Mouse (Mus musculus) liver, postnatal 0 days (tissue): ENCODE measurements at regions not wholly inside any gene's neighbourhood (a gene's known extent, or its start where the extent isn't known, plus 50 kb on each side); places are given as distances from the start of the nearest gene placed in this dataset.
A peak's percentile ranks its signal among the peaks of the same experiment; 100 is the strongest.

Experiments
- ATAC-seq: fragments of 200-750 bp; cut with Nextera tagmentation; 2 replicates; pipeline ENCODE4 v1.8.0; 2017; ENCODE audit warnings: mild to moderate bottlenecking, moderate library complexity
- DNase-seq: peaks from one replicate; pipeline ENCODE4 v3.0.0-alpha.2; 2016
- H3K27ac ChIP-seq: fragments of 300-500 bp; sonication (generic); 2 replicates; pipeline ENCODE4 v1.5.1; 2014; ENCODE audit warnings: antibody characterized with exemption, moderate library complexity, mild to moderate bottlenecking, low read depth
- H3K27me3 ChIP-seq: fragments of 300-500 bp; sonication (generic); 2 replicates; pipeline ENCODE4 v1.6.1; 2014; ENCODE audit warnings: low read length, control low read depth, mixed read lengths; ENCODE audit not compliant: insufficient read depth
- H3K36me3 ChIP-seq: fragments of 300-500 bp; sonication (generic); replicated peaks from 2 replicates; pipeline ENCODE4 v1.6.1; 2014; ENCODE audit warnings: mild to moderate bottlenecking, control low read depth, low read length, moderate library complexity, mixed read lengths; ENCODE audit not compliant: insufficient read depth
- H3K4me1 ChIP-seq: fragments of 300-500 bp; sonication (generic); 2 replicates; pipeline ENCODE4 v1.6.1; 2014; ENCODE audit warnings: antibody characterized with exemption, mild to moderate bottlenecking, control low read depth; ENCODE audit not compliant: insufficient read depth
- H3K4me2 ChIP-seq: fragments of 300-500 bp; sonication (generic); 2 replicates; pipeline ENCODE4 v1.6.1; 2014; ENCODE audit warnings: low read depth, mild to moderate bottlenecking, low read length, moderate library complexity, mixed read lengths
- H3K4me3 ChIP-seq: fragments of 300-500 bp; sonication (generic); 2 replicates; pipeline ENCODE4 v1.5.1; 2014; ENCODE audit warnings: low read depth, low read length
- H3K9ac ChIP-seq: fragments of 300-500 bp; sonication (generic); replicated peaks from 2 replicates; pipeline ENCODE4 v1.6.1; 2014; ENCODE audit warnings: mild to moderate bottlenecking, moderate library complexity
- H3K9me3 ChIP-seq: fragments of 300-500 bp; sonication (generic); 2 replicates; pipeline ENCODE4 v1.6.1; 2016; ENCODE audit warnings: mild to moderate bottlenecking, control low read depth, low read length, mixed read lengths
- CTCF ChIP-seq: sonication (generic); IDR thresholded peaks from 2 replicates; pipeline ENCODE4 v1.5.1; 2016; ENCODE audit warnings: antibody characterized with exemption, low read depth
- EP300 ChIP-seq: IDR thresholded peaks from 2 replicates; pipeline ENCODE4 v1.6.1; 2016; ENCODE audit warnings: antibody characterized with exemption, low read depth, mild to moderate bottlenecking
- WGBS: fragments of 180-500 bp; shearing (Covaris S2); extraction: QIAGEN DNeasy Blood & Tissue Kit; methylation state at CpG from one replicate; pipeline ENCODE4 v1.1.7; 2014; ENCODE audit not compliant: insufficient replicate concordance; 5-methylcytosine and 5-hydroxymethylcytosine counted together

GRCm38 (mm10) chr9:61862071-61862480 lies 52.3 kb downstream of the Rplp1 start:
- no peak overlapping the region for H3K4me3 ChIP-seq
- H3K36me3 ChIP-seq: no peaks in the 10 kb centered on the region
- no peaks in the 10 kb centered on the region for H3K4me1 ChIP-seq
- no peak overlapping the region for H3K27ac ChIP-seq
- H3K9me3 ChIP-seq: no peaks in the 10 kb centered on the region
- H3K4me2 ChIP-seq: no peak overlapping the region
- ATAC-seq (no peak), DNase-seq (no peak)
- TF ChIP-seq CTCF (no peak), EP300 (no peak)
- WGBS: 81% methylated on average over 6 of the region's 6 CpGs
- no peaks in the 10 kb centered on the region for H3K27me3 ChIP-seq
- no peak overlapping the region for H3K9ac ChIP-seq

GRCm38 (mm10) chr9:61860147-61860546 lies 54.2 kb downstream of the Rplp1 start:
- no peak overlapping the region for H3K9ac ChIP-seq
- TF ChIP-seq CTCF (peak; percentile 94), EP300 (no peak)
- no peaks in the 10 kb centered on the region for H3K4me1 ChIP-seq
- 8% methylated on average over 2 of the region's 2 CpGs for WGBS
- no peaks in the 10 kb centered on the region for H3K9me3 ChIP-seq
- H3K27me3 ChIP-seq: no peaks in the 10 kb centered on the region
- no peak overlapping the region for H3K4me3 ChIP-seq
- no peak overlapping the region for H3K27ac ChIP-seq
- ATAC-seq (no peak), DNase-seq (peak; percentile 65)
- H3K4me2 ChIP-seq: no peak overlapping the region
- no peaks in the 10 kb centered on the region for H3K36me3 ChIP-seq

GRCm38 (mm10) chr9:61859438-61859837 lies 54.9 kb downstream of the Rplp1 start:
- no peaks in the 10 kb centered on the region for H3K4me1 ChIP-seq
- no peak overlapping the region for H3K9ac ChIP-seq
- no peak overlapping the region for H3K4me3 ChIP-seq
- no peak for DNase-seq
- 20% methylated on average over 6 of the region's 6 CpGs for WGBS
- H3K36me3 ChIP-seq: no peaks in the 10 kb centered on the region
- H3K9me3 ChIP-seq: no peaks in the 10 kb centered on the region
- no peak for TF ChIP-seq EP300
- no peak for TF ChIP-seq CTCF
- H3K4me2 ChIP-seq: no peak overlapping the region
- no peak overlapping the region for H3K27ac ChIP-seq
- ATAC-seq: no peak
- no peaks in the 10 kb centered on the region for H3K27me3 ChIP-seq

GRCm38 (mm10) chr9:61857817-61858216 lies 56.5 kb downstream of the Rplp1 start:
- no peaks in the 10 kb centered on the region for H3K36me3 ChIP-seq
- no peak for TF ChIP-seq CTCF
- TF ChIP-seq EP300: no peak
- ATAC-seq (no peak), DNase-seq (no peak)
- no peak overlapping the region for H3K9ac ChIP-seq
- H3K4me3 ChIP-seq: no peak overlapping the region
- WGBS: 56% methylated on average over 6 of the region's 6 CpGs
- H3K4me2 ChIP-seq: no peak overlapping the region
- no peaks in the 10 kb centered on the region for H3K9me3 ChIP-seq
- H3K4me1 ChIP-seq: no peaks in the 10 kb centered on the region
- no peak overlapping the region for H3K27ac ChIP-seq
- no peaks in the 10 kb centered on the region for H3K27me3 ChIP-seq

GRCm38 (mm10) chr9:61856686-61857085 lies 57.7 kb downstream of the Rplp1 start:
- Histone ChIP-seq H3K4me3 (no peak overlapping the region), H3K36me3 (no peaks in the 10 kb centered on the region), H3K9ac (no peak overlapping the region), H3K4me2 (no peak overlapping the region), H3K27me3 (no peaks in the 10 kb centered on the region), H3K4me1 (no peaks in the 10 kb centered on the region), H3K9me3 (no peaks in the 10 kb centered on the region), H3K27ac (no peak overlapping the region)
- ATAC-seq (no peak), DNase-seq (no peak)
- no peak for TF ChIP-seq CTCF
- no peak for TF ChIP-seq EP300
- WGBS: 59% methylated on average over 1 of the region's 1 CpGs

GRCm38 (mm10) chr9:61855686-61856085 lies 58.7 kb downstream of the Rplp1 start:
- DNase-seq: no peak
- Histone ChIP-seq H3K9me3 (no peaks in the 10 kb centered on the region), H3K27ac (no peak overlapping the region), H3K9ac (no peak overlapping the region), H3K27me3 (no peaks in the 10 kb centered on the region), H3K4me1 (no peaks in the 10 kb centered on the region), H3K4me2 (no peak overlapping the region), H3K4me3 (no peak overlapping the region), H3K36me3 (no peaks in the 10 kb centered on the region)
- no peak for ATAC-seq
- TF ChIP-seq CTCF (no peak), EP300 (no peak)
- 88% methylated on average over 11 of the region's 11 CpGs for WGBS

GRCm38 (mm10) chr9:61853841-61854240 lies 60.5 kb downstream of the Rplp1 start:
- ATAC-seq (no peak), DNase-seq (no peak)
- 79% methylated on average over 4 of the region's 4 CpGs for WGBS
- H3K4me3 ChIP-seq: no peak overlapping the region
- H3K9me3 ChIP-seq: no peaks in the 10 kb centered on the region
- H3K36me3 ChIP-seq: no peaks in the 10 kb centered on the region
- TF ChIP-seq CTCF (no peak), EP300 (no peak)
- H3K4me2 ChIP-seq: no peak overlapping the region
- no peak overlapping the region for H3K9ac ChIP-seq
- H3K27me3 ChIP-seq: no peaks in the 10 kb centered on the region
- H3K27ac ChIP-seq: no peak overlapping the region
- no peaks in the 10 kb centered on the region for H3K4me1 ChIP-seq
